Mouse (Mus musculus): Measurements from ENCODE around the gene Wdr31. TPM values are rescaled to one million over a fixed set of nuclear protein-coding genes. Genes with fewer than 3 reads are reported as not detected.

The Wdr31 gene
- 10 to 100 TPM in 2 of 4 experiments, 1 to 10 TPM in 2; 9.1 to 11.4 (median 10.6) TPM for total RNA-seq (2022)

DNA sequence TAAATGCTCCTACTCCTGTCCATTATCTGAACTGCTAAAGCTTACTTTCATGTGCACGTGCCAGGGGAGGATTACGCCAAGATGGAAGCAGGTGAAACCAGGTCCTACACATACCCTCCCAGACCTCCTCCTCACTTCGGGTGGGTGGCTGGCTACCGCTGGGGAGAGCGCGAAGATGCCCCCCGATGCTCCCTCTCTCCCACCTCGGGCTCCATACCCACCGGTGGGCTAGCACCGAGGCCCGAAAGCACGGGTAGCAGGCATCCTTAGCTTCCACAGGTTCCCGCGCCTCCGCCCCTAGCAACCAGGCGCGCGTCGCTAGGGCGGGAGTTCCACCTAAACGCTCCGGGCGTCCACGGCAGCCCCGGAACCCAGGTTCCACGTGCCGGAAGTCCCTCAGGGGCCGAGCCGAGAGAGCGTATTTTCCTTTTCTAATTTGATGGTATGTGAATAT is at the start of gene Wdr31:
Gene Wdr31 (minus strand): TSS at position 299 of the 454 bp plus-strand sequence.
- peak; percentile 69 to 77 for DNase-seq (ENCODE audit: low spot score in 2 of 2)

DNA sequence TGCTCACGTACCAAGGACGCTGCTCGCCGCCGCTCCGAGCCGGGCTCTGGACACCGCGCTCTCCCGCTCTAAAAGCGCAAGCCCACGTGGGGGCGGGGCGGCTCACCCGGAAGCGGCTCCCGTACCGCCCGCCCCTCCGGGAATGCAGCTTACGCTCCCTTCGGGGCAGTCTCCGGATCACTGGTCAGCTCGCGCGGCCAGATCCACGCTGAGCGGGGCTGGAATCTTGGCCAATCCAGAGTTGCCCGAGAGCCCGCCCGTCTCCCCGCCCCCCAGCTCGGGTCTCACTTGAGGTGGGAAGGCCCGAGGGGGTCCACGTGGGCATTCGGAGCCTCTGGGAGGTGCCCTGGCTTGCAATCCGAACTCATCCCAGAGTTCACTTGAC is 49.1 kb upstream of the Wdr31 start, which contains the start of gene Alad:
Gene Alad (minus strand): TSS at position 70 of the 385 bp plus-strand sequence.
- DNase-seq (ENCODE audit: low spot score in 2 of 2), result peak; percentile 74 to 78

DNA sequence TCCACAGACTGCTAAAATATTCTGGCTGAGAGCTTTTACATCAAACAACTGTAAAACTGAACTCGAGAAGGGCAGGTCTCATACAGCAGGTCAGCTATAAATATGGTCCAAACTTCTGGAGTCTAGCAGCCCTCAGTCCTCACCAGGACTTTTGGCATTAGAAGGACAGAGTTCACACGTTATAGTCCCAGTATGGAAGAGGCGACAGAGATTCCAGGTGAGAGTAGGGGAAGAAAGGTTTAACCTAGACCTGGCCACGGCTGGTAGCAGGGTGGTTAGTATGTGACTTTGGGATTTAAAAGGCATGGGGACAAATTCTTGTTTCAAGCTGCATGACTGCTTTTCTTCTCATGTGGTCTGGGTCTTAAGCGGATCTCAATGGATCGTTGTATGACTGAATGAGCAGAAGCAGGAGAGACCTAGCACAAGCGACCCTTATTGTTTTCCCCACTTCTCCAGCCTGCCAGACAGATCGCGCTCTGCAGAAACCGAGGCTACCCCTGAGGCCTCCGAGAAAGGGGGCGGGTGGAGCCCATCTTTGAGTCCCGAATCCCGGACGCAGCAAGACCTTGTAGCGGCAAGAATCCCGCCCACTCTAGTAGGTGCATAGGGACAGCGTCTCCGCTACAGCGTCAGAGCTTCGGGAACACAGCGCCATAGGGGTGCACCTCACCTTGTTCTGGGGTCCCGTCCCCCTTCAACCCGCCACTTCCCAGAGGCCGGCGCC is 48.6 kb upstream of the Wdr31 start:
- no peak for DNase-seq (ENCODE audit: low spot score in 2 of 2)

DNA sequence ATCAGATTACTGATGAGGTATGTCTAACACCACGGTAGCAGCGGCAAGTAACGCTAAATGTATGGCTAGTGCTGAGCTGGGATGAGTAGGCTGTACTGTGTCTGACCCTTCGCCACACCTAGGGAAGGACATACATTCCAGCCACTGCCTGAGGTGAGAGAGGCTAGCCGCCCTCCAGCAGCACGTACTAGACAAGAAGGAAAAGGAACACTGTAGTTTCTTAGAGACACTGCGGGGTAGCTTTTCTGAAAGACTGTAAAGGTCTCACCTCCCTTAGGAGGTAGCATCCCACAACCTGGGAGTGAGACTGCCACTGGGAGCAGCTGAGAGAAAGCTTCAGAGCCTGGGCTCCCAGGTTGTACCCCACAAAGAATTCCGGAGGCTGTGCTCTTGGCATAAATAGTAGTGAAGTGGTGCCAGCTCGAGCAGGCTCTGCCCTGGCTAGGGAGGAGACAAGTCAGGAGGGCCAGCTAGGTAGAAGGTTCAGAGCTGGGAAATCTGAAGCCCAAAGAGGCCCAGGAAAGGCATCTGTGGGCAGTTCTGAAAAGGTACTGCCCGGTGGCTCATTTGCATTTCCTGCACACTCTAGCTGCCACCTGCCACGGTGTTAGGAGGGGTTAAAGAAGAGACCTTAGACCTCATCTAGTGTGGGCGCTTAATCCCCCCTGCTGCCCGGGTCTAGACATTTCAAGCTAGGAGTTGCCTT is 47.9 kb upstream of the Wdr31 start:
- DNase-seq (ENCODE audit: low spot score in 2 of 2), result no peak

DNA sequence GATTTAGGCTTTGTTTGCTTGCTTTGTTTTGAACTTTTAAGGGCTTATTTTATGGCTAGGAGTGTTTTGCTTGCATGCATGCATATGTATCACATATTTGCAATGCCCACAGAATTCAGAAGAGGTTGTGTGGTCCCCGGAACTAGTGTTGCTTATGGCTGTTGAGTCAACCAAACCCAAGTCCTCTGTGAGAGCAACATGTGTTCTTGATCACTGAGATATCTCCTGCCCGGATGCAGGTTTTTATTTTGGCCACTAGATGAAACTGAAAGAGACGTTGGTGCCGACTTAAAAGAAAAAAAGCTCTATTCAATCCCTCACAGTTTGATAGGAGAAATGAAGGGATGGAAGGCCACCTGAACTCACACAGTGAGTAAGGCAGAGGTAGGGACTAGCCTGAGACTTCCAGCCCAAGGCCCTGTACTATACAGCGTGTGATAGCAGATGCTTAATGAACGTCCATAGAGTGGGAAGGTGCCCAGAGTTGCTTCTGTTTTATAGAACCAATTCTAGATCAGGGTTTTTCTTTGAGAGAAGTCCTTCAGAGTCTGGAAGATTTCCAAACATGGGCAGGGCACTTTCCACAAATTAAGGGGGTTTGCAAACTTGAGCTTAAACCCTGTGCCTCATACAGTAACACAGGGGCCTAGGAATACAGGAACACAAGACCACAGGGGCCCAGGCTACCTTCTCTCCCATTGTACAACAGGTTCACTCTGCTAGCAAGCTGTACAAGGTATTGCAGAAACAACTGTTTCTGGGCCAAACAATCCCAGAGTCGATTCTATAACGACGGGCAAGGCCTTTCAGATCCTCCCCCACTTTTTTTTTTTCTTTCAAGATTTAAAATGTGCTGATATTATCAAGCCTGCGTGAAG is 47.1 kb upstream of the Wdr31 start:
- no peak for DNase-seq (ENCODE audit: low spot score in 2 of 2)

DNA sequence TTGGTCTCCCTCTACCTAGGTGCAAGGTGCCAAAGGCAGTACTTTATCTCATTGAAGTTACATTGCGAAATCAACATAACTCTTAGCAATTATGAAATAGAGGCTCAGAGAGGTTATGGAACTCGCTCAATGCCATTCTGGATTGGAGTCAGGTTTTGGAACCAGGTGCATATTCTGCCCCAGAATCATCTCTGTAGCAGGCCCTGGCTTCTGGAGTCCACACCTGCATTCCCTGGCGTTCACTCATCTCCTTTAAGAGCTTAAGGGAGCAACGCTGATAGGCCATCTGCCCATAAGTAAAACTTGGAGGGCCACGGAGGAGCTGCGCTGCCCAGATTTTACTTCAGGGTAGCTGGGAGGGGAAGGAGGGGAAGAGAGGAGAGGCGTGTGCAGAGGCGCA is 46.4 kb upstream of the Wdr31 start:
- no peak for DNase-seq (ENCODE audit: low spot score in 2 of 2)

GRCm38 (mm10) chr4:62516579-62516978 is 45.9 kb upstream of the Wdr31 start:
- no peak for DNase-seq (ENCODE audit: low spot score in 2 of 2)

DNA sequence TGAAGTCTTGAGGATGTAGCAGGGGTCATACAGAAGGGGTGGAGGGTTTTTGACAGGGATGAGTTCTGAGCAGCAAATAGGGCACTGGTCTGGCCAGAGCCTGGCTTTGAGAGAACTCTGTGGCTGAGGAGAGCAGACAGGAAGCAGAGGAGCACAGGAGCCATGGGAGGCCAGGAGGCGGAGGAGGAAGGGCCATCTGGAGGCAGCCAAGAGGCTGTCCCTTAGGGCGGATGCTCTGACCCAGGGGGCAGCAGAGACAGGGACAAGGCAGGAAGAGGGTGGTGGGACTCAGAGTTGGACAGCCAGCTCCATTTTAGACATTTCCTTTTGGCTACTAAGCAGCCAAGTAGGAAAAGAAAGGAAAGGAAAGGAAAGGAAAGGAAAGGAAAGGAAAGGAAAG is 45.4 kb upstream of the Wdr31 start:
- no peak for DNase-seq (ENCODE audit: low spot score in 2 of 2)

GRCm38 (mm10) chr4:62515490-62515889 is 44.8 kb upstream of the Wdr31 start:
- no peak for DNase-seq (ENCODE audit: low spot score in 2 of 2)

GRCm38 (mm10) chr4:62514995-62515394 is 44.3 kb upstream of the Wdr31 start:
- DNase-seq (ENCODE audit: low spot score in 2 of 2), result no peak

GRCm38 (mm10) chr4:62513998-62514506 is 43.4 kb upstream of the Wdr31 start:
- DNase-seq (ENCODE audit: low spot score in 2 of 2), result no peak

GRCm38 (mm10) chr4:62509946-62510345 is 39.2 kb upstream of the Wdr31 start:
- DNase-seq (ENCODE audit: low spot score in 2 of 2), result no peak

GRCm38 (mm10) chr4:62508839-62509238 is 38.1 kb upstream of the Wdr31 start:
- DNase-seq (ENCODE audit: low spot score in 2 of 2), result no peak

DNA sequence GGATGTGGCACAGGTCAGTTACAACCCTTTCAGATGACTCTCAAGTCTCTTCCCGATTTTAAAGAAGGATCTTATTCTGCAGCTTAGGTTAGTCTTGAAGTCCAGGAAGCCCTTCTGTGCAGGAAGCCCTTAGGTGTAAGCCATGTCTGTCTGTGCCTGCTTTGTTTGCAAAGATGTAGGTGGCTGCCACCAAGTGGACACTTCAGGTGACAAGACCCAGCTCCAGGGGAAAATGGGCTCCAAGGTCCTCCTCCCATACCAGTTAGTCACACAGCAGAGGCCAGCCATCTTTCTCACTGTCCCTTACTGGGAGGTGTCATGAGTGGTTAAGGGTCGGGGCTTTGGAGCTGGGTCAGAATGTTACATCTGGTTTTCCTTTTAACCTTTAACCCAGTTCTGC is 36.1 kb upstream of the Wdr31 start:
- DNase-seq (ENCODE audit: low spot score in 2 of 2), result no peak

DNA sequence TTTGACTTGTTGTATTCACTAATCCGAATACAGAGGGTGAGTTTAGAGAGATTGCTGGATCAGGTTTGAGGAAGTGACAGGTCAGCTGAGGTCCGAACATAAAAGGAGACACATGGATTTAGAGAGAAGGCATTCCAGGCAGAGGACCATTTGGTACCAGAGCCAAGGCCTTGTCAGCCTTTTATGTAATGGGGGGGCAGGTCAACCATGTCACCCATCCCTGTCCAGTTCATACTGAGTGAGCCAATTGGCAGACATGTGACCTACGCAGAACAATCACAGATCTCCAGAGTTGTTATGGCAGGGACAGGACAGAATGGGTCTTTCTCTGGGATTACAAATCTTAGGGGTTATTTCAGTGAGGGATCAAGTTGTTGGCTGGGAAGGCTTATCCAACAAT is 35.3 kb upstream of the Wdr31 start:
- DNase-seq (ENCODE audit: low spot score in 2 of 2), result no peak

DNA sequence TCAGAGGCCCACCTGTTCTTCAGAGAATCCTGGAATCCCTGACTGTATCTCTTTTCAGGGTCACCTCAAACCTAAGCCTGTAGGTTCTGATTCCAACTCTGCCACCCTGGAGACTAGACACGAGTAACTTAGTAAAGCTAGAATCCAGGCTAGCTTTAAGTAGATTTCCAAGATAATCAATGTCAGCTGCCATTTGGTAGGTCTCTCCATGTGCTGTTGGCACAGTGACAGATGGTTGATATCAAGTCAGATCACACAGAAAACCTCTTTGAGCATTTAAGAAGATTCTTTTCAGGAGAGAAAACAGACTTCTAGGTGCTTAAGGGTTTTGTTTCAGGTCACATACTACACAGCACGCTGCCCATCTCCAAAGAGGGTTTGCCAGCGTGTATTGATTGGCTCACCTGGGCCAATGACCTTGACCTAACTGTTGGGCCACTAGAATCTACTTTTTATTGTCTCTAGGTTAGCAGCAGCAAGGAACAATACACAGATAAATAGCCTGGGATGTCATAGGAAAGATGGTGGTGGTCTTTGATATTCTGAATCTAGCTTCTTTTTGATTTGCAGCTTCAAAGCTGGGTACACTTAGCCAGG is 32.8 kb upstream of the Wdr31 start, which contains the start of gene Hdhd3:
Gene Hdhd3 (minus strand): TSS at position 94 of the 597 bp plus-strand sequence.
- no peak for DNase-seq (ENCODE audit: low spot score in 2 of 2)

DNA sequence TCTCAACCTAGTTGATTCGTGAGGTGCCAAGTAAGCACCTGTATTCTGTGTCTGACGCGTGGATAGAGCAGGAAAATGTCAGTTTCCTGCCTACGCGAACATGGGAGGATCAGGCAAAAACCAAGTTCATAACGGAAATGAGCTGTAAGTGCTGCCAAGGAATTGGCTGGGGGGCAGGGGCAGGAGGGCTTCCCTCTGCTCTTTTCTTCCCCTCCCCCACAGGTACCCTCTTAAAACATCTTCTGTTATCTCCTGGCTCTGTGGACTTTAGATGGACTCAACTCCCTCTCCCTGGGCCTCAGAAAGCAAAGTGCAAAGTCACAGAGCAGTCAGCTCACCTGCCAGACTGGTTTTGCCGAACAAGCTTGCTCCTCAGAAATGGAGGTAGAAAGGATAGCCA is 32.3 kb upstream of the Wdr31 start:
- no peak for DNase-seq (ENCODE audit: low spot score in 2 of 2)

- peak; percentile 81 to 87 for DNase-seq (ENCODE audit: low spot score in 2 of 2)
These were observed 31.5 kb upstream of the Wdr31 start for GRCm38 (mm10) chr4:62501964-62502732.

GRCm38 (mm10) chr4:62501534-62501933 is 30.8 kb upstream of the Wdr31 start:
- no peak for DNase-seq (ENCODE audit: low spot score in 2 of 2)

DNA sequence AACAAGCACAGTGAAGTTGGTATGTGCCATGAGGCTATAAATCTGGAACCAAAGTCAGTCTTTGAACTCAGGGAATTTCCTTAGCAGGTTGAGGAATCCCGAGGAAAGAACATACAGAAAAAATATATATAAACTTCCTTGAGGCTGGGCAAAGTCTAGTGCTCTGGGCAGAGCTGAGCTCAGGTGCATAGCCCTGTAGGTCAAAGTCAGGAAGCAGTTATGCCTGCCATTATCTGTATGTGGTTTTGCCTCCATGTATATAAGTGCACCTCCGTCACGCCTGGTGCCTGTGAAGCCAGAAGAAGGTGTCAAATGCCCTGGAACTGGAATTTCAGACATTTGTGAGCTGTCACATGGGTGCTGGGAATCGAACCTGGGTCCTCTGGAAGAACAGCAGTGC is 30.1 kb upstream of the Wdr31 start:
- no peak for DNase-seq (ENCODE audit: low spot score in 2 of 2)
